Mouse (Mus musculus): ENCODE results near the gene Plau. TPM values are rescaled to one million over a fixed set of nuclear protein-coding genes. Genes with fewer than 3 reads are reported as not detected.

Gene Plau
- polyA plus RNA-seq, 1 experiment = 6.1 TPM

DNA sequence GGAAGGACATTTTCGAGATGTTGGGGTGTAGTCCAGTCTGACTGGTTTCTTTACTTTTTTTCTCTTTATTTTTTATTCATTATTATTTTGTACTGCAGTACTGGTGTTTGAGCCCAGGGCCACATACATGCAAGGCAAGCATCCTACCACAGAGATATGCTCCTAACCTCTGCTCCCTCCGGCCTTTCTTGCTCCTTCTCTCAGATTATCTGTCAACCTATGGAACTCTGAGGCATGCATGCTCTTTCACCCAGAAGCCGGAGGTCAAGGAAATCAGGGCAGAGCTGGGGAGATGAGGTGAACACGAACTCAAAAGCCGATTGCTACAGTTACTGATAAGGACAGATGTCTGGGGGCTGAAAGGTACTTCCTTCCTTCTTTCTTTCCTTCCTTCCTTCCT is 32.0 kb upstream of the Plau start:
- Histone ChIP-seq H3K4me1 (ENCODE audit: control insufficient read depth, insufficient read depth, low read length) (peaks cover 17% of the 10 kb centered on the region), H3K4me3 (replicated peaks; ENCODE audit: extremely low read depth, low read depth, low read length) (no peak overlapping the region)
- 50% methylated on average over 5 of the region's 5 CpGs for WGBS
- no peak for TF ChIP-seq CTCF (IDR thresholded peaks at IDR 0.05; ENCODE audit: insufficient read depth, low read length)
- DNase-seq = no peak

DNA sequence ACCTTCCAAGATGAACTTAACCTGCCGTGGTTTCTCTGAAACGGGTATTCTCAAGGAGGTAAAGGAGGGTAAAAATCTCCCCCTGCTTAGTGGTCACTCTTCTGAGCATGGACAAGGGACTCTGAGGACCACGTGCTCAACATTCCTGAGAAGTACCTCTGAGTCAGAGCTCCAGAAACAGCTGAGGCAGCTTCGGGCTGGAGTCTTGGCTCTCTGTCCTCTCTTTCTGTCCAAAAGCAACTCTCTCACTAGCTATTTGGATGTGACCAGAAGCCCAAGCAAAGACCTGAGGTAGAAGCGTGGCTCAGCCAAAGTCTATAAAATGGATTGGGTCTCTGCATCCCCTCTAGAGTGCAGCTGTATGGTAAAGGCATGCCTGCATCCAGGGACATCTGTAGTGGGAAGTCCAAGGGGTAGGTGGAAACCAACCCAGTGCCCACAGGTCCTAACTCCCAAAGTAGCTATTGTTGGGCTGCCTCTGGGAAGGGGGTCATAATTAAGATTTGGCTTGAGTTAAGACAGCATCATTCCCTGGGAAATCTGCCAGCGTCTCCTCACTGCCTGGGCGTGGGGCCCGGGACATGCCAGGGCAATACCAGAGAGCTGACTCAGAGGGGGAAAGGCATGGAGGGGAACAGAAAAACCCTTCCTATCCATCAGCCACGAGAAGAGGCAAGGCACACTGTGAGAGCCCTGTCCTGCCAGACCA is 31.3 kb upstream of the Plau start:
- DNase-seq = peak; percentile 79
- H3K4me1 ChIP-seq (ENCODE audit: control insufficient read depth, insufficient read depth, low read length) = peaks cover 17% of the 10 kb centered on the region
- no peak overlapping the region for H3K4me3 ChIP-seq (replicated peaks; ENCODE audit: extremely low read depth, low read depth, low read length)
- WGBS = 19% methylated on average over 9 of the region's 9 CpGs
- TF ChIP-seq POLR2A (IDR thresholded peaks at IDR 0.05; ENCODE audit: borderline replicate concordance, extremely low read depth, low read depth, low read length) (no peak), CTCF (IDR thresholded peaks at IDR 0.05; ENCODE audit: insufficient read depth, low read length) (no peak)

DNA sequence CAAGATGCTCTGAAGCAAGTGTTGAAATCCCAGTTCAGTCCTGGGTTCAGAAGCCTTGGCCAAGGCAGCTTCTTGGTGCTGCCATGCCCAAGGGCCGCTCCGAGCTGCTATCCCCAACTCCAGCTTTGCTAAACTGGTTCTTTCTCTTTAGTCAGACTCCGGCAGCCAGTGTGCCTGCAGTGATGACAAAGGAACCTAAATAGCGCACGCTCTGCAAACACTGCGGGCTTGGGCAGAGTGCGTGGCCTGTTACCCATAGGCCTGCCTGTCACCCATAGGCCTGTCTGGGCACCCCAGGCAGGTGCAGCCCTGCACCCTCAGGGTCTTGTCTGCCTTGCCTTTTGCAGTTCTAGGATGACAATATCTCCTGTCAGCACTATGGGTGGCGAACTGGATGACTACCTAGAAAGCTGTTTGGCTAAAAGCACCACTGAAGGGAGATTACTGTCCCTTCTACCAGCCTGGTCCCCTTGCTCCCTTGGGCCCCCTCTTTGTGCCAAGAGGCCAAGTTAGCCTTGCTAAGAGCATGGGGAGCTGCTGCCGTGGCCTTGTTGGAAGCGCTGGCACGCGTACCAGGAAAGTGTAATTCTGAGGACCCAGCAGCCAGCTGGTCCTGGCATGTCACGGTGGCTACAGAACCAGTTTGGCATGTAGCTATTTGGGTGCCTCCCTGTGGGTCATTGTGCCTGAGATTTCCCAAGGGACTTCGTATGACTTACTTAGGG is 30.2 kb upstream of the Plau start:
- DNase-seq = no peak
- TF ChIP-seq CTCF (IDR thresholded peaks at IDR 0.05; ENCODE audit: insufficient read depth, low read length) = no peak
- TF ChIP-seq POLR2A (IDR thresholded peaks at IDR 0.05; ENCODE audit: borderline replicate concordance, extremely low read depth, low read depth, low read length) = no peak
- Histone ChIP-seq H3K4me1 (ENCODE audit: control insufficient read depth, insufficient read depth, low read length) (peaks cover 17% of the 10 kb centered on the region), H3K4me3 (replicated peaks; ENCODE audit: extremely low read depth, low read depth, low read length) (no peak overlapping the region)
- WGBS = 78% methylated on average over 14 of the region's 14 CpGs

DNA sequence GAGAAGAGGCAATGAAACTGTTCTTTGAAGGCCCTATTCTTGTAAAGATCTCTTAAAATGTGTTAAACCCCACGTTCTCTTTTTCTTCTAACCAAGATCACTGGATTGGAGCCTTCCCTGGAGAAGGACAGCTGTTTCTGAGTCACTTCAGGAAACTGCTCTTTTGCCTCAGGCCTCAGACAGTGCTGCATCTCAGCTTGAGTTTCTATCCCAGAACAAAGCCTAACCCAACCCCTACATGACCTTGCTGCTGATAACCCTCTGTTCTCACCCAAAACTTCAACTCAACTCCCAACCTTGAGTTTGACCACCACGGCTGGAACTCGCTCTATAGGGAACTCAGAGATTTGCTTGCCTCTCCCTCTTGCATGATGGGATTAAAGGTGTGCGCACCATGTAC is 27.1 kb upstream of the Plau start:
- Histone ChIP-seq H3K4me3 (replicated peaks; ENCODE audit: extremely low read depth, low read depth, low read length) (no peak overlapping the region), H3K4me1 (ENCODE audit: control insufficient read depth, insufficient read depth, low read length) (peaks cover 14% of the 10 kb centered on the region)
- DNase-seq = no peak
- 88% methylated on average over 4 of the region's 4 CpGs for WGBS
- no peak for TF ChIP-seq CTCF (IDR thresholded peaks at IDR 0.05; ENCODE audit: insufficient read depth, low read length)
- TF ChIP-seq POLR2A (IDR thresholded peaks at IDR 0.05; ENCODE audit: borderline replicate concordance, extremely low read depth, low read depth, low read length) = no peak

DNA sequence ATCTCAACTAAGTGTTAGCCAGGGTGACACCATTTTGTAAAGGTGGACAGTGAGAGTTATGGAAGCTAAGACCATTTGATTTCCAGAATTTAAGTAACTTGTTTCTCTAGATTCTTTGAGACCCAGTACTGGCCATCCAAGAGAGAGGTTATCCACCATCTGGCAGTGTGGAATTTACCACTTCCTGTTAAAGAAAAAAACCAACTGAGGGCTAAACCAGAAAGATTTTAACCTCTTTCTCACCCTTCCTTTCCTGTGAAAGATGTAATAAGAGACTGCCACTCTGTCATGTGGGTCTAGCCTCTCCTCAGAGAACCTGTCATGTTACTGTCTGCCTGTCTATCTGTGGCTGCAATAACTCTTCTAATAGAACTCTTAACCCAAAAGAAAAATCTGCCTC is 26.6 kb upstream of the Plau start:
- Histone ChIP-seq H3K4me3 (replicated peaks; ENCODE audit: extremely low read depth, low read depth, low read length) (no peak overlapping the region), H3K4me1 (ENCODE audit: control insufficient read depth, insufficient read depth, low read length) (peaks cover 12% of the 10 kb centered on the region)
- TF ChIP-seq POLR2A (IDR thresholded peaks at IDR 0.05; ENCODE audit: borderline replicate concordance, extremely low read depth, low read depth, low read length) (no peak), CTCF (IDR thresholded peaks at IDR 0.05; ENCODE audit: insufficient read depth, low read length) (no peak)
- no peak for DNase-seq

DNA sequence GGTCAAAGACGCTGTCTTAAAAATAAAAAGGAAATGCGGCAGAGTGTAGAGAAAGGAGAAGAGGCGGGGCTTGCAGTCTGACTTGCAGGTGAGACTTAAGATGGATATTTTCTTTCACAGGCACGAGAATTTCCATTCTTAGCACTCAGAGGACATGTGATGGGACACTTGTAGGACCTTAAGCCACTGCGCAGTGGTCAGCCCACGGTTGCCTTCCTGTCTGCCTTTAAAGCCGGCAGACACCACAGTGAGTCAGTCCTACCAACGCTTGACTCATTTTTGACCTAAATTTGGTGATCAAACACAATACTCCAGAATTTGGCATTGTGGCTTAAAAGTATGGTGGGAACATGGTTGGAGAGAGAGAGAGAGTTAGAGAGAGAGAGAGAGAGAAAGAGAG is 25.2 kb upstream of the Plau start:
- no peak for DNase-seq
- 76% methylated on average over 8 of the region's 8 CpGs for WGBS
- H3K4me1 ChIP-seq (ENCODE audit: control insufficient read depth, insufficient read depth, low read length) = peaks cover under 1% of the 10 kb centered on the region; the same call in 1 of the 2 replicates
- TF ChIP-seq POLR2A (IDR thresholded peaks at IDR 0.05; ENCODE audit: borderline replicate concordance, extremely low read depth, low read depth, low read length) (no peak), CTCF (IDR thresholded peaks at IDR 0.05; ENCODE audit: insufficient read depth, low read length) (no peak)
- H3K4me3 ChIP-seq (replicated peaks; ENCODE audit: extremely low read depth, low read depth, low read length) = no peak overlapping the region

DNA sequence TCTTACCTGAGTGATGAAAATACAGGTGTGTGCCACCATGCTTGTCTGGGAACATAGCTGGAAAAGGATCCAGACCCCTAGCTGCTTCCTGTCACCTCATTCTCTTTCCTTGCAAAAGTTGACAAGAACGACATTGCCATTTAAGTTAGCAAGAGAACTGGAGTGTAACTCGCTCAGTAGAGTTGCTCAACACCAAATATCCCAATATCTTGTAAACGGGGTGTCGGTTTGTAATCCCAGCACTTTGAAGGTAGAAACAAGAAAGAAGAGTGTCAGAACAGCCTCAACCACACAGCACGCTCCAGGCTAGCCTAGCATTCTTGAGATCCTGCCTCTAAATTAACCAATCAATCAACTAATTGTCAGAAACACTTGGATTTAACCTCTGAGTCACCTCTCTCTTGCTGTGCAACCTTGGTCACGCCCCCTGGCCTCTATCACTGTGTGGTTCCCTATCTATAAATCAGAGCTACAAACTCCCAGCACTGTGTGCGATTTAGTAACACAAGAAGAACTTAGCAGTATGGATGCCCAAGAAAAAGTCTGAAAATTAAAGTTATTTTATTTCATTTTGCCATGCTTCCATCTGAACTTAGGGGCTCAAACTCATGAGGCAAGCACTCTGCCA is 24.6 kb upstream of the Plau start:
- no peak for DNase-seq
- TF ChIP-seq CTCF (IDR thresholded peaks at IDR 0.05; ENCODE audit: insufficient read depth, low read length) = no peak
- no peak for TF ChIP-seq POLR2A (IDR thresholded peaks at IDR 0.05; ENCODE audit: borderline replicate concordance, extremely low read depth, low read depth, low read length)
- 69% methylated on average over 7 of the region's 7 CpGs for whole genome bisulfite sequencing
- Histone ChIP-seq H3K4me1 (ENCODE audit: control insufficient read depth, insufficient read depth, low read length) (no peaks in the 10 kb centered on the region; the same call in 1 of the 2 replicates), H3K4me3 (replicated peaks; ENCODE audit: extremely low read depth, low read depth, low read length) (no peak overlapping the region)

DNA sequence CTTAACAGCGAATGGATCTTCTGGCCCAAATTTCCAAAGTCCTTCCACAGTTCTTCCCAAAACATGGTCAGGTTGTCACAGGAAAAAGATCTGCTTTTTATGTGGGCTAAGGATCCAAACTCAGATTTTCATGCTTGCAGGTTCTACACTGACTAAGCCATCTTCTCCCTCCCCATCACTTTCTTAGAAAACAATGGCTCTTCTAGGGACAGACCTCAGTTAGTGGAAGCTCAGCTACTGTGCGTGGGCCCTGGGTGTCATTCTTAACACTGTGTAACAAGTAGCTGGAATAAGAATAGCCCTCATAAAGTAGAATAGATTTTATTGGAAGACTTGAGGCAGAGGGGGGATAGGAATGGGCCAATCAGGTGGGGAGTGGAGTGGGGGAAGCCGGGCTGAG is 21.0 kb upstream of the Plau start:
- WGBS = 90% methylated on average over 3 of the region's 3 CpGs
- Histone ChIP-seq H3K4me1 (ENCODE audit: control insufficient read depth, insufficient read depth, low read length) (no peaks in the 10 kb centered on the region; the same call in 1 of the 2 replicates), H3K4me3 (replicated peaks; ENCODE audit: extremely low read depth, low read depth, low read length) (no peak overlapping the region)
- no peak for DNase-seq
- TF ChIP-seq POLR2A (IDR thresholded peaks at IDR 0.05; ENCODE audit: borderline replicate concordance, extremely low read depth, low read depth, low read length) = no peak
- TF ChIP-seq CTCF (IDR thresholded peaks at IDR 0.05; ENCODE audit: insufficient read depth, low read length) = no peak

DNA sequence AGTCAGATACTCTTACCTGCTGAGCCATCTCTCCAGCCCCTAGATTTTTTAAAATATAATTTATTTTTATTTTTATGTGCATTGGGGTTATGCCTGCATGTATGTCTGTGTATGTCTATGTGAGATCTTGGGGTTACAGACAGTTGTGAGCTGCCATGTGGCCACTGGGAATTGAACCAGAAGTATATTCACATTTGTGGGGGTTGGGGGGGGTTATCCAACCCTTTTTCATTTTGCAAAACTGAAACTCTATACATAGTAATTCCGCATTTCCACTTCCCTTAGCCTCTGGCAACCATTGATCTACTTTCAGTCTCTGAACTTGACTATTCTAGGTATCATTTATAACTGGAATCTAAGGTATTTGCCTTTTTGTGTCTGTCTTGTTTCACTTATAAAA is 11.9 kb upstream of the Plau start:
- Histone ChIP-seq H3K4me3 (replicated peaks; ENCODE audit: extremely low read depth, low read depth, low read length) (no peak overlapping the region), H3K4me1 (ENCODE audit: control insufficient read depth, insufficient read depth, low read length) (no peaks in the 10 kb centered on the region)
- TF ChIP-seq POLR2A (IDR thresholded peaks at IDR 0.05; ENCODE audit: borderline replicate concordance, extremely low read depth, low read depth, low read length) (no peak), CTCF (IDR thresholded peaks at IDR 0.05; ENCODE audit: insufficient read depth, low read length) (no peak)
- DNase-seq = no peak
- 88% methylated on average over 1 of the region's 1 CpGs for WGBS

All from lung, adult 2 months (tissue).